8 mouse cellular contexts compared by ENCODE assay signal in genomic region chr13:117202755-117203471, GRCm38 (mm10). TPM values are rescaled to one million over a fixed set of nuclear protein-coding genes. Genes with fewer than 3 reads are reported as not detected.
DNase-seq lines count a peak whose midpoint lies in the region; TF ChIP-seq lines count a peak whose summit lies in the region.

No protein-coding gene starts in this region.

- no peaks in the 10 kb centered on the region for H3K4me1 ChIP-seq in cerebellum, adult 2 months (ENCODE audit: control insufficient read depth, insufficient read depth, low read length)
- H3K4me1 ChIP-seq in hindbrain, embryonic 10.5 days (replicated peaks): no peaks in the 10 kb centered on the region
- H3K4me1 ChIP-seq in megakaryocyte, embryonic 14.5 days: peaks cover 6% of the 10 kb centered on the region

- H3K27me3 ChIP-seq in cerebellum, adult 2 months (ENCODE audit: control insufficient read depth, insufficient read depth, low read length): no peaks in the 10 kb centered on the region
- H3K27me3 ChIP-seq in hindbrain, embryonic 10.5 days (ENCODE audit: insufficient read depth, poor library complexity, severe bottlenecking): no peaks in the 10 kb centered on the region
- peaks cover 10% of the 10 kb centered on the region for H3K27me3 ChIP-seq in megakaryocyte, embryonic 14.5 days (replicated peaks)

- H3K27ac ChIP-seq in cerebellum, adult 2 months (ENCODE audit: insufficient read depth, low read length): no peak overlapping the region
- no peak overlapping the region for H3K27ac ChIP-seq in hindbrain, embryonic 10.5 days

- H3K4me3 ChIP-seq in cerebellum, adult 2 months (replicated peaks; ENCODE audit: insufficient read depth, low read depth, low read length): no peak overlapping the region
- H3K4me3 ChIP-seq in hindbrain, embryonic 10.5 days: no peak overlapping the region
- peak overlapping the region; percentile 29 for H3K4me3 ChIP-seq in megakaryocyte, embryonic 14.5 days (replicated peaks)

- no peaks in the 10 kb centered on the region for H3K9me3 ChIP-seq in hindbrain, embryonic 10.5 days
- H3K9me3 ChIP-seq in megakaryocyte, embryonic 14.5 days: no peaks in the 10 kb centered on the region

- TF ChIP-seq CTCF in cerebellum, adult 2 months (IDR thresholded peaks at IDR 0.05; ENCODE audit: borderline replicate concordance, insufficient read depth, low read depth, low read length): peak; percentile 81

- peak; percentile 41 to 44 for DNase-seq in cerebellum, adult 2 months
- DNase-seq in cerebellum, adult 11 months: no peak
- DNase-seq in right cerebral cortex, postnatal 10 days (ENCODE audit: low spot score in 2 of 2): peak; percentile 35 to 43
- no peak for DNase-seq in right cerebral cortex, postnatal 36 days (ENCODE audit: low spot score in 2 of 2)
- DNase-seq in cerebellum, postnatal 36 days: peak; percentile 27 to 46
- DNase-seq in hindbrain, embryonic 10.5 days (ENCODE audit: low spot score): peak; percentile 43
- no peak for DNase-seq in spleen, adult 12 weeks (ENCODE audit: low spot score)

- no peak for TF ChIP-seq POLR2A in cerebellum, adult 2 months (IDR thresholded peaks at IDR 0.05; ENCODE audit: borderline replicate concordance, insufficient read depth, low read length)

- 44% methylated on average over 22 of the region's 22 CpGs for WGBS in cerebellum, adult 2 months
- 49% methylated on average over 22 of the region's 22 CpGs for WGBS in hindbrain, embryonic 10.5 days

- no peaks in the 10 kb centered on the region for H3K36me3 ChIP-seq in hindbrain, embryonic 10.5 days
- no peaks in the 10 kb centered on the region for H3K36me3 ChIP-seq in megakaryocyte, embryonic 14.5 days (replicated peaks; ENCODE audit: low read length)

RNA-seq across cellular contexts. Expression of gene Emb, which starts 5.4 kb away (rescaled TPM):
- polyA plus RNA-seq in cerebellum, adult 2 months (2012; rRNA removed): 34.7 and 35.7 TPM in 2 replicates
- polyA plus RNA-seq in hindbrain, embryonic 10.5 days (2016; fragmentation: Nextera tagmentation; extraction: Ambion mirVana): 28.3 and 48.0 TPM in 2 replicates
- polyA plus RNA-seq in megakaryocyte, embryonic 14.5 days (2012; ENCODE audit: insufficient read depth, low replicate concordance): 14.8 and 19.2 TPM in 2 replicates

RNA-seq across cellular contexts. Expression of gene Gm17509, which starts 18.0 kb away (rescaled TPM):
- polyA plus RNA-seq in cerebellum, adult 2 months (2012; rRNA removed): 1.6 and 1.8 TPM in 2 replicates
- polyA plus RNA-seq in hindbrain, embryonic 10.5 days (2016; fragmentation: Nextera tagmentation; extraction: Ambion mirVana): 0.91 and 0.93 TPM in 2 replicates
- polyA plus RNA-seq in megakaryocyte, embryonic 14.5 days (2012; ENCODE audit: insufficient read depth, low replicate concordance): 0.03 TPM in 1 of 2 replicates, not detected in the other

Comparison
In these comparisons a context has a peak if more than half of its experiments do, and no peak if none do; other contexts are left out.
1. DNase-seq: peak in cerebellum, adult 2 months (2 of 2), right cerebral cortex, postnatal 10 days (2 of 2), cerebellum, postnatal 36 days (2 of 2) and hindbrain, embryonic 10.5 days (single experiment); none in cerebellum, adult 11 months (single experiment), right cerebral cortex, postnatal 36 days (0 of 2) and spleen, adult 12 weeks (single experiment).